Comparison of ENCODE assay signal across 8 mouse cellular contexts in genomic region chrX:60403764-60404667, GRCm38 (mm10).
DNase-seq lines count a peak whose midpoint lies in the region; ATAC-seq lines count a peak whose summit lies in the region.

No protein-coding gene starts in this region.

- WGBS in embryonic facial prominence, embryonic 13.5 days, result 20% methylated on average over 74 of the region's 126 CpGs
- 3% methylated on average over 34 of the region's 126 CpGs for WGBS in liver, embryonic 12.5 days (ENCODE audit: insufficient replicate concordance)
- 7% methylated on average over 57 of the region's 126 CpGs for WGBS in stomach, embryonic 15.5 days

- peak; percentile 42 for DNase-seq in 416B (ENCODE audit: low read depth)
- peak; percentile 42 to 53 for DNase-seq in adrenal gland, postnatal 4 days (ENCODE audit: low spot score in 2 of 2)
- peak; percentile 33 for DNase-seq in heart, adult 8-10 months (ENCODE audit: low spot score)
- peak; percentile 56 for DNase-seq in kidney, adult 9 months
- peak; percentile 72 for DNase-seq in neural tube, embryonic 10.5 days (ENCODE audit: extremely low spot score, low spot score)

- H3K4me3 ChIP-seq in embryonic facial prominence, embryonic 13.5 days, result peak overlapping the region; percentile 61
- peak overlapping the region; percentile 74 for H3K4me3 ChIP-seq in liver, embryonic 12.5 days
- H3K4me3 ChIP-seq in stomach, embryonic 15.5 days (replicated peaks), result peak overlapping the region; percentile 62

- peak overlapping the region; percentile 96 for H3K27ac ChIP-seq in embryonic facial prominence, embryonic 13.5 days
- H3K27ac ChIP-seq in liver, embryonic 12.5 days, result peak overlapping the region; percentile 91
- H3K27ac ChIP-seq in stomach, embryonic 15.5 days, result peak overlapping the region; percentile 92

- H3K4me1 ChIP-seq in embryonic facial prominence, embryonic 13.5 days, result no peaks in the 10 kb centered on the region
- H3K4me1 ChIP-seq in liver, embryonic 12.5 days, result peaks cover 7% of the 10 kb centered on the region; the same call in 1 of the 2 replicates
- no peaks in the 10 kb centered on the region for H3K4me1 ChIP-seq in stomach, embryonic 15.5 days

- peak; percentile 86 for ATAC-seq in embryonic facial prominence, embryonic 13.5 days (ENCODE audit: insufficient number of reproducible peaks, insufficient read depth, low FRiP score, low TSS enrichment, low read depth)
- peak; percentile 84 for ATAC-seq in liver, embryonic 12.5 days
- peak; percentile 85 for ATAC-seq in stomach, embryonic 15.5 days (ENCODE audit: insufficient read depth, low FRiP score, low read depth)

- H3K27me3 ChIP-seq in embryonic facial prominence, embryonic 13.5 days, result no peaks in the 10 kb centered on the region; the same call in 1 of the 2 replicates
- peaks cover 4% of the 10 kb centered on the region for H3K27me3 ChIP-seq in liver, embryonic 12.5 days (replicated peaks)
- H3K27me3 ChIP-seq in stomach, embryonic 15.5 days (replicated peaks), result no peaks in the 10 kb centered on the region

- H3K9me3 ChIP-seq in embryonic facial prominence, embryonic 13.5 days, result no peaks in the 10 kb centered on the region
- H3K9me3 ChIP-seq in liver, embryonic 12.5 days (replicated peaks), result no peaks in the 10 kb centered on the region
- no peaks in the 10 kb centered on the region for H3K9me3 ChIP-seq in stomach, embryonic 15.5 days

- H3K4me2 ChIP-seq in embryonic facial prominence, embryonic 13.5 days, result peak overlapping the region; percentile 65
- H3K4me2 ChIP-seq in liver, embryonic 12.5 days, result peak overlapping the region; percentile 78
- peak overlapping the region; percentile 66 for H3K4me2 ChIP-seq in stomach, embryonic 15.5 days

- peak overlapping the region; percentile 85 for H3K9ac ChIP-seq in embryonic facial prominence, embryonic 13.5 days
- H3K9ac ChIP-seq in liver, embryonic 12.5 days, result peak overlapping the region; percentile 88
- peak overlapping the region; percentile 54 for H3K9ac ChIP-seq in stomach, embryonic 15.5 days

- no peaks in the 10 kb centered on the region for H3K36me3 ChIP-seq in embryonic facial prominence, embryonic 13.5 days
- H3K36me3 ChIP-seq in liver, embryonic 12.5 days, result no peaks in the 10 kb centered on the region
- H3K36me3 ChIP-seq in stomach, embryonic 15.5 days, result no peaks in the 10 kb centered on the region

Comparison
In these comparisons a context has a peak if more than half of its experiments do, and no peak if none do; other contexts are left out.
1. Peak in every context shown above with its lines: DNase-seq, ATAC-seq, H3K4me3 ChIP-seq and H3K27ac ChIP-seq.